Mouse (Mus musculus) CH12.LX (cell line): ENCODE measurements around the gene Commd3. TPM values are rescaled to one million over a fixed set of nuclear protein-coding genes. Genes with fewer than 3 reads are reported as not detected.

Experiments used
- DNase-seq: peaks from one replicate; pipeline ENCODE4 v3.0.0-alpha.2; 2013; ENCODE audit errors: extremely low read depth
- H3K27ac ChIP-seq: 2 replicates; pipeline ENCODE4 v1.5.1; 2012; ENCODE audit warnings: low read depth, mild to moderate bottlenecking, control low read depth, moderate library complexity; ENCODE audit not compliant: insufficient read depth
- H3K27me3 ChIP-seq: replicated peaks from 2 replicates; pipeline ENCODE3; 2012; ENCODE audit warnings: inconsistent platforms
- H3K36me3 ChIP-seq, 2 experiments: replicated peaks in 1 of 2; 2 replicates each; pipeline versions ENCODE3 to v1.6.1; 2012; ENCODE audit warnings: inconsistent platforms in 1 of 2, low read length in 1 of 2, mild to moderate bottlenecking in 1 of 2, mixed read lengths in 1 of 2, moderate library complexity in 1 of 2; ENCODE audit not compliant: control insufficient read depth in 1 of 2, insufficient read depth in 1 of 2
- H3K4me1 ChIP-seq, 2 experiments: 2 replicates each; pipeline ENCODE4 v1.6.1; 2012; ENCODE audit warnings: inconsistent platforms in 1 of 2, moderate library complexity in 1 of 2; ENCODE audit not compliant: insufficient read depth in 2 of 2, control insufficient read depth in 1 of 2
- H3K4me2 ChIP-seq: 2 replicates; pipeline ENCODE4 v1.6.1; 2012; ENCODE audit warnings: low read depth, mild to moderate bottlenecking, control low read depth; ENCODE audit not compliant: poor library complexity, insufficient read depth, severe bottlenecking
- H3K4me3 ChIP-seq, 3 experiments: fragments of 150-350 bp in 1 of 3; sonication (generic) in 1 of 3; replicated peaks in 1 of 3; 2 replicates each; pipeline versions ENCODE3 to v1.5.1; 2011 to 2012; ENCODE audit warnings: low read depth in 2 of 3, low read length in 2 of 3, mild to moderate bottlenecking in 2 of 3, moderate library complexity in 2 of 3, control low read depth in 1 of 3, improper control_type of control experiment in 1 of 3, inconsistent platforms in 1 of 3, mixed read lengths in 1 of 3; ENCODE audit not compliant: poor library complexity in 1 of 3
- H3K79me2 ChIP-seq: replicated peaks from 2 replicates; pipeline ENCODE4 v1.6.1; 2012; ENCODE audit warnings: mild to moderate bottlenecking, moderate library complexity; ENCODE audit not compliant: control insufficient read depth, poor library complexity, insufficient read depth, severe bottlenecking; ENCODE audit errors: extremely low read depth
- H3K9ac ChIP-seq: 2 replicates; pipeline ENCODE4 v1.6.1; 2012; ENCODE audit warnings: low read depth, mild to moderate bottlenecking, control low read depth, moderate library complexity; ENCODE audit not compliant: insufficient read depth
- H3K9me3 ChIP-seq: replicated peaks from 2 replicates; pipeline ENCODE3; 2012; ENCODE audit warnings: low read length, inconsistent platforms, mixed read lengths
- CHD1 ChIP-seq: IDR thresholded peaks from 2 replicates; pipeline ENCODE4 v1.6.1; 2012; ENCODE audit warnings: low read depth, low read length, improper control_type of control experiment, inconsistent platforms
- CHD2 ChIP-seq: IDR thresholded peaks from 2 replicates; pipeline ENCODE4 v1.6.1; 2011; ENCODE audit warnings: low read length, improper control_type of control experiment
- ELF1 ChIP-seq: IDR thresholded peaks from 2 replicates; pipeline ENCODE4 v1.6.1; 2014; ENCODE audit warnings: low read depth, mild to moderate bottlenecking, inconsistent platforms, low read length, improper control_type of control experiment
- HCFC1 ChIP-seq: IDR thresholded peaks from 2 replicates; pipeline ENCODE4 v1.6.1; 2012; ENCODE audit warnings: low read depth, mild to moderate bottlenecking, inconsistent platforms, low read length, improper control_type of control experiment
- IRF4 ChIP-seq: IDR thresholded peaks from 2 replicates; pipeline ENCODE4 v1.6.1; 2014; ENCODE audit warnings: low read depth, mild to moderate bottlenecking, inconsistent platforms, low read length, improper control_type of control experiment
- JUN ChIP-seq: IDR thresholded peaks from 2 replicates; pipeline ENCODE4 v1.6.1; 2011; ENCODE audit warnings: low read depth, mild to moderate bottlenecking, low read length, improper control_type of control experiment, moderate library complexity; ENCODE audit not compliant: insufficient read depth
- JUND ChIP-seq: conservative IDR thresholded peaks from 2 replicates; pipeline ENCODE4 v1.6.1; 2011; ENCODE audit warnings: low read depth, low read length, improper control_type of control experiment
- KAT2A ChIP-seq: IDR thresholded peaks from 2 replicates; pipeline ENCODE4 v1.6.1; 2012; ENCODE audit warnings: low read length, improper control_type of control experiment, inconsistent platforms; ENCODE audit not compliant: insufficient replicate concordance
- MXI1 ChIP-seq: IDR thresholded peaks from 2 replicates; pipeline ENCODE4 v1.6.1; 2011; ENCODE audit warnings: mild to moderate bottlenecking, low read depth, low read length, improper control_type of control experiment
- MYC ChIP-seq: IDR thresholded peaks from 2 replicates; pipeline ENCODE4 v1.6.1; 2011; ENCODE audit warnings: low read depth, mild to moderate bottlenecking, improper control_type of control experiment, low read length
- NRF1 ChIP-seq: IDR thresholded peaks from 2 replicates; pipeline ENCODE4 v1.6.1; 2014; ENCODE audit warnings: low read depth, mild to moderate bottlenecking, inconsistent platforms, low read length, improper control_type of control experiment, moderate library complexity
- PAX5 ChIP-seq: IDR thresholded peaks from 2 replicates; pipeline ENCODE4 v1.6.1; 2012; ENCODE audit warnings: low read length, inconsistent platforms, mixed read lengths
- RAD21 ChIP-seq: IDR thresholded peaks from 2 replicates; pipeline ENCODE4 v1.6.1; 2011; ENCODE audit warnings: low read depth, mild to moderate bottlenecking, low read length, improper control_type of control experiment, moderate library complexity
- SIN3A ChIP-seq: IDR thresholded peaks from 2 replicates; pipeline ENCODE4 v1.6.1; 2012; ENCODE audit warnings: low read length, improper control_type of control experiment, inconsistent platforms
- TBP ChIP-seq: conservative IDR thresholded peaks from 2 replicates; pipeline ENCODE4 v1.6.1; 2011; ENCODE audit warnings: low read depth, low read length, improper control_type of control experiment
- USF2 ChIP-seq: conservative IDR thresholded peaks from 2 replicates; pipeline ENCODE4 v1.6.1; 2011; ENCODE audit warnings: low read depth, low read length, improper control_type of control experiment
- ZC3H11A ChIP-seq: IDR thresholded peaks from 2 replicates; pipeline ENCODE4 v1.6.1; 2012; ENCODE audit warnings: low read depth, mild to moderate bottlenecking, inconsistent platforms, low read length, improper control_type of control experiment
- ZKSCAN1 ChIP-seq: IDR thresholded peaks from 2 replicates; pipeline ENCODE4 v1.6.1; 2012; ENCODE audit warnings: low read depth, inconsistent platforms, low read length, improper control_type of control experiment, borderline replicate concordance
- ZMIZ1 ChIP-seq: IDR thresholded peaks from 2 replicates; pipeline ENCODE4 v1.6.1; 2012; ENCODE audit warnings: low read depth, mild to moderate bottlenecking, inconsistent platforms, low read length, improper control_type of control experiment
- ZNF384 ChIP-seq: IDR thresholded peaks from 2 replicates; pipeline ENCODE4 v1.6.1; 2012; ENCODE audit warnings: low read depth, low read length, improper control_type of control experiment, inconsistent platforms
- dilution Hi-C: fragments of 300-500 bp; cut with MboI; formaldehyde crosslinking; loops from 2 replicates; pipeline ENCODE4 v1.14.3; 2020; ENCODE audit warnings: low sequenced_read_pairs; ENCODE audit not compliant: extremely low pct_unique_long_range_greater_than_20kb, extremely low pct_ligation_motif_present
- in situ Hi-C: fragments of 300-500 bp; cut with MboI; formaldehyde crosslinking; loops from 3 replicates; pipeline ENCODE4 v1.14.3; 2019; ENCODE audit warnings: low sequenced_read_pairs, low pct_ligation_motif_present, low pct_unique_long_range_greater_than_20kb, mixed read lengths
- polyA plus RNA-seq: library from polyadenylated mRNA; unstranded; fragments of >175 nt; gene quantifications from 2 replicates; pipeline ENCODE4 v1.2.1, GENCODE M21; 2012; ENCODE audit warnings: low read depth; ENCODE audit not compliant: insufficient read length
- total RNA-seq, 2 experiments: library from RNA; depleted of rRNA; stranded (reverse); fragments of 300-350 nt in 1 of 2; fragments of >200 nt in 1 of 2; gene quantifications; 2 replicates each; pipeline ENCODE4 v1.2.3; 2012 to 2014

Gene Commd3
- total and polyA plus RNA-seq, 3 experiments, result 116 to 183 (median 149) TPM

GRCm38 (mm10) chr2:18687671-18688170 is 15.5 kb downstream of the Commd3 start:
- H3K4me3 ChIP-seq, result no peak overlapping the region
- peaks cover 22% of the 10 kb centered on the region for H3K27me3 ChIP-seq
- H3K36me3 ChIP-seq, result peaks cover 7 to 9% of the 10 kb centered on the region in 2 experiments
- H3K4me2 ChIP-seq, result no peak overlapping the region
- H3K9ac ChIP-seq, result no peak overlapping the region
- peaks cover 13% of the 10 kb centered on the region for H3K9me3 ChIP-seq
- H3K27ac ChIP-seq, result no peak overlapping the region
- dilution Hi-C loops (no loop called here), in situ Hi-C loops (loop anchor here (25.0 kb wide), 2 partner anchors 300 to 650 kb away; partner anchors contain the start of genes A930004D18Rik, Dnajc1 and Skida1)
- H3K79me2 ChIP-seq, result no peaks in the 10 kb centered on the region
- no peak for DNase-seq
- TF ChIP-seq PAX5 (no peak), ZMIZ1 (no peak), ELF1 (peak; percentile 35; the same call in 1 of the 2 replicates), ZNF384 (peak; percentile 56), CHD2 (no peak), SIN3A (no peak), IRF4 (peak; percentile 7; the same call in 1 of the 2 replicates), USF2 (no peak)
- H3K4me1 ChIP-seq, result peaks cover 4 to 10% of the 10 kb centered on the region in 2 experiments; a peak in 3 of 4 replicates

DNA sequence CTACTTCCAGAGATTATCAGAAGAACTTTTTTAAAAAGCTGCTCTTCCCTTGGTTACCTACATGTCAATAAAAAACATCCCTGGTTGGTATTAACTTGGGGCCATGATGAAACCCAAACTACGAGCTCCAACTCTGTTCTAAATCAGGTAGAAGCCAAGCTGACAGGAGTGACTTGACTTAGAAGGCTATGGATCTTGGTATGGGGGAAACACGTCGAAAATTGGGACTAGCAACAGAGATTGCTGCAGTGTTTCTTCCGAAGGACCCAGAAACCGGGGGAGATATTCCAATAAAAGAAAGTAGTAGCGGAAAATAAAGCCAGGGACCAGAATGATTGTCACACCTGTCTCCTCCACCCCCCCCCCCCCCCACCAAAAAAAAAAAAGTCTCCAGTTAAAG is 16.1 kb downstream of the Commd3 start:
- DNase-seq, result no peak
- Histone ChIP-seq H3K27me3 (peaks cover 25% of the 10 kb centered on the region), H3K9me3 (peaks cover 13% of the 10 kb centered on the region), H3K9ac (no peak overlapping the region), H3K4me3 (no peak overlapping the region), H3K27ac (no peak overlapping the region), H3K36me3 (peaks cover 6 to 7% of the 10 kb centered on the region in 2 experiments), H3K4me2 (no peak overlapping the region), H3K79me2 (no peaks in the 10 kb centered on the region), H3K4me1 (peaks cover 4 to 14% of the 10 kb centered on the region in 2 experiments; a peak in 3 of 4 replicates)
- dilution Hi-C loops (no loop called here), in situ Hi-C loops (loop anchor here (25.0 kb wide), 2 partner anchors 301 to 651 kb away; partner anchors contain the start of genes A930004D18Rik, Dnajc1 and Skida1)
- TF ChIP-seq KAT2A (no peak), CHD1 (no peak), ZC3H11A (no peak), MXI1 (no peak), ZKSCAN1 (no peak), TBP (no peak), RAD21 (no peak), IRF4 (no peak), PAX5 (no peak), NRF1 (no peak), MYC (no peak), SIN3A (no peak), JUN (no peak), ZMIZ1 (no peak), HCFC1 (no peak), JUND (no peak)
